ENCODE assay signal across 8 mouse cellular contexts in genomic region chr5:3341111-3341911, GRCm38 (mm10). TPM values are rescaled to one million over a fixed set of nuclear protein-coding genes. Genes with fewer than 3 reads are reported as not detected.
DNase-seq lines count a peak whose midpoint lies in the region; ATAC-seq and TF ChIP-seq lines count a peak whose summit lies in the region.

TSS of gene Cdk6 (plus strand) at chr5:3341485.

- H3K27me3 ChIP-seq in E14TG2a.4 (ENCODE audit: insufficient read depth, low read length), result peaks cover 4% of the 10 kb centered on the region
- H3K27me3 ChIP-seq in forebrain, embryonic 15.5 days, result peaks cover 7% of the 10 kb centered on the region; the same call in 1 of the 2 replicates

- no peak for TF ChIP-seq POLR2A in brain, embryonic 14.5 days (IDR thresholded peaks at IDR 0.05; ENCODE audit: borderline replicate concordance, extremely low read depth, insufficient read depth, insufficient read length, poor library complexity, severe bottlenecking)

- H3K4me1 ChIP-seq in E14TG2a.4 (replicated peaks; ENCODE audit: low read depth, low read length), result peaks cover 18% of the 10 kb centered on the region
- peaks cover 39% of the 10 kb centered on the region for H3K4me1 ChIP-seq in forebrain, embryonic 15.5 days

- H3K36me3 ChIP-seq in E14TG2a.4 (ENCODE audit: insufficient read depth, low read length), result peaks cover 4% of the 10 kb centered on the region; the same call in 1 of the 2 replicates
- no peaks in the 10 kb centered on the region for H3K36me3 ChIP-seq in forebrain, embryonic 15.5 days

- under 1% methylated on average over 59 of the region's 59 CpGs for WGBS in forebrain, embryonic 15.5 days

- peak within 1 kb of the TSS; percentile 89 for H3K4me3 ChIP-seq in E14TG2a.4 (replicated peaks; ENCODE audit: low read length)
- peak within 1 kb of the TSS; percentile 55 for H3K4me3 ChIP-seq in forebrain, embryonic 15.5 days
- H3K4me3 ChIP-seq in layer of hippocampus, adult 2 months, result peak within 1 kb of the TSS; percentile 65

- intact Hi-C loops in heart, postnatal 36 days (cut with DNase I), result loop anchor here (2.0 to 5.0 kb wide), 3 partner anchors 81 to 143 kb away; no protein-coding TSS in a partner anchor

- H3K9ac ChIP-seq in forebrain, embryonic 15.5 days (replicated peaks), result peak within 1 kb of the TSS; percentile 52

- peak; percentile 42 for DNase-seq in brain, embryonic 14.5 days (ENCODE audit: low read depth)
- DNase-seq in heart, postnatal 36 days, result peak; percentile 55 to 70
- no peak for DNase-seq in layer of hippocampus, adult 2 months (ENCODE audit: low spot score in 2 of 2)
- DNase-seq in lung, postnatal 10 days, result peak; percentile 72
- peak; percentile 43 for DNase-seq in ovary, postnatal 10 days (ENCODE audit: low spot score)
- peak; percentile 83 for DNase-seq in thymus, postnatal 4 days

- peak within 1 kb of the TSS; percentile 83 for H3K27ac ChIP-seq in forebrain, embryonic 15.5 days (replicated peaks)
- peak within 1 kb of the TSS; percentile 77 for H3K27ac ChIP-seq in layer of hippocampus, adult 2 months

- H3K4me2 ChIP-seq in forebrain, embryonic 15.5 days (replicated peaks), result peak within 1 kb of the TSS; percentile 100

- ATAC-seq in forebrain, embryonic 15.5 days (replicated peaks), result peak; percentile 36

- TF ChIP-seq CTCF in E14TG2a.4 (conservative IDR thresholded peaks at IDR 0.05; ENCODE audit: low read length), result no peak
- no peak for TF ChIP-seq CTCF in brain, embryonic 14.5 days (IDR thresholded peaks at IDR 0.05; ENCODE audit: borderline replicate concordance, extremely low read depth, insufficient read depth, insufficient read length)
- no peak for TF ChIP-seq CTCF in layer of hippocampus, adult 2 months (conservative IDR thresholded peaks at IDR 0.05)

- H3K9me3 ChIP-seq in E14TG2a.4 (ENCODE audit: low read length), result no peaks in the 10 kb centered on the region
- no peaks in the 10 kb centered on the region for H3K9me3 ChIP-seq in forebrain, embryonic 15.5 days

RNA-seq across cellular contexts. Expression of gene Cdk6, which starts in this region (rescaled TPM):
- polyA plus RNA-seq in brain, embryonic 14.5 days (2012; rRNA removed), result 10.0 and 10.4 TPM in 2 replicates
- polyA plus RNA-seq in forebrain, embryonic 15.5 days (2015; fragmentation: Nextera tagmentation; extraction: Ambion mirVana), result 30.8 and 39.4 TPM in 2 replicates
- total RNA-seq in heart, postnatal 36 days (2021), result 10 to 100 TPM; 10.6 to 14.0 TPM
- 1 to 10 TPM; 3.5 to 6.3 TPM for total RNA-seq in layer of hippocampus, adult 2 months (2021)

Comparison
In these comparisons a context has a peak if more than half of its experiments do, and no peak if none do; other contexts are left out.
1. DNase-seq: peak in brain, embryonic 14.5 days (single experiment), heart, postnatal 36 days (2 of 2), lung, postnatal 10 days (single experiment), ovary, postnatal 10 days (single experiment) and thymus, postnatal 4 days (single experiment); none in layer of hippocampus, adult 2 months (0 of 2).
2. Peak in every context shown above with its lines, with median percentiles within 50 percentile points of each other: H3K4me3 ChIP-seq.